Mouse (Mus musculus) G1E (cell line): ENCODE results near the gene Phlpp1. TPM values are rescaled to one million over a fixed set of nuclear protein-coding genes. Genes with fewer than 3 reads are reported as not detected.

ENCODE experiments used
- ATAC-seq: 2 replicates; pipeline ENCODE4 v1.8.0; 2016; ENCODE audit warnings: mild to moderate bottlenecking; ENCODE audit not compliant: insufficient number of reproducible peaks, poor library complexity, low FRiP score, severe bottlenecking; ENCODE audit errors: extremely low read depth
- DNase-seq: peaks from one replicate; pipeline ENCODE4 v3.0.0; 2012; ENCODE audit warnings: low spot score
- H3K27me3 ChIP-seq: 2 replicates; pipeline ENCODE4 v1.6.1; 2012; ENCODE audit warnings: mild to moderate bottlenecking, low read length, inconsistent platforms; ENCODE audit not compliant: insufficient read depth
- H3K36me3 ChIP-seq: replicated peaks from 2 replicates; pipeline ENCODE3; 2012; ENCODE audit warnings: mild to moderate bottlenecking, inconsistent platforms
- H3K4me1 ChIP-seq: 2 replicates; pipeline ENCODE4 v1.6.1; 2012; ENCODE audit warnings: low read depth, low read length, inconsistent platforms, mixed read lengths; ENCODE audit not compliant: insufficient read depth
- H3K4me3 ChIP-seq: 2 replicates; pipeline ENCODE4 v1.5.1; 2012; ENCODE audit warnings: low read depth, mild to moderate bottlenecking, inconsistent platforms, low read length, moderate library complexity, mixed read lengths
- H3K9me3 ChIP-seq: replicated peaks from 2 replicates; pipeline ENCODE4 v1.6.1; 2012; ENCODE audit warnings: inconsistent platforms
- CTCF ChIP-seq: IDR thresholded peaks from 2 replicates; pipeline ENCODE4 v1.5.1; 2012; ENCODE audit warnings: low read depth, low read length, inconsistent platforms, mixed read lengths
- GATA1 ChIP-seq: IDR thresholded peaks from 2 replicates; pipeline ENCODE4 v1.6.1; 2012; ENCODE audit warnings: borderline replicate concordance, low read length, inconsistent platforms, mixed read lengths
- GATA2 ChIP-seq: IDR thresholded peaks from 2 replicates; pipeline ENCODE4 v1.6.1; 2012; ENCODE audit warnings: low read depth, low read length, inconsistent platforms, borderline replicate concordance
- POLR2AphosphoS5 ChIP-seq: IDR thresholded peaks from 2 replicates; pipeline ENCODE4 v1.6.1; 2012; ENCODE audit warnings: low read depth, low read length, inconsistent platforms; ENCODE audit not compliant: insufficient replicate concordance
- TAL1 ChIP-seq: conservative IDR thresholded peaks from 2 replicates; pipeline ENCODE4 v1.6.1; 2012; ENCODE audit warnings: low read depth, low read length, inconsistent platforms, mixed read lengths
- polyA plus RNA-seq: library from polyadenylated mRNA; stranded (reverse); fragments of >175 nt; gene quantifications from 2 replicates; pipeline ENCODE4 v1.2.3, GENCODE M21; 2012
- total RNA-seq, 2 experiments: library from RNA; stranded (forward) in 1 of 2; stranded (reverse) in 1 of 2; fragments of 200-1000 nt in 1 of 2; fragments of >200 nt in 1 of 2; fragmentation: Nextera tagmentation in 1 of 2; gene quantifications; 2 replicates each; pipeline ENCODE4 v1.2.3; 2014 to 2017

Phlpp1 gene
- total and polyA plus RNA-seq, 3 experiments = 6.6 to 25.3 (median 9.2) TPM

GRCm38 (mm10) chr1:106210461-106210860 is 38.9 kb downstream of the Phlpp1 start:
- DNase-seq (no peak), ATAC-seq (no peak)
- Histone ChIP-seq H3K9me3 (no peaks in the 10 kb centered on the region), H3K36me3 (peaks cover 2% of the 10 kb centered on the region), H3K27me3 (no peaks in the 10 kb centered on the region), H3K4me3 (no peak overlapping the region), H3K4me1 (no peaks in the 10 kb centered on the region)
- TF ChIP-seq GATA2 (no peak), POLR2AphosphoS5 (no peak), CTCF (no peak), GATA1 (no peak), TAL1 (no peak)

GRCm38 (mm10) chr1:106211146-106211545 is 39.6 kb downstream of the Phlpp1 start:
- no peaks in the 10 kb centered on the region for H3K4me1 ChIP-seq
- no peaks in the 10 kb centered on the region for H3K9me3 ChIP-seq
- ATAC-seq = no peak
- no peaks in the 10 kb centered on the region for H3K27me3 ChIP-seq
- H3K4me3 ChIP-seq = no peak overlapping the region
- no peak for DNase-seq
- no peak for TF ChIP-seq POLR2AphosphoS5
- TF ChIP-seq GATA2 = no peak
- TF ChIP-seq TAL1 = no peak
- no peak for TF ChIP-seq CTCF
- TF ChIP-seq GATA1 = no peak
- H3K36me3 ChIP-seq = peaks cover 2% of the 10 kb centered on the region

GRCm38 (mm10) chr1:106220431-106220830 is 48.9 kb downstream of the Phlpp1 start:
- H3K27me3 ChIP-seq = no peaks in the 10 kb centered on the region
- no peaks in the 10 kb centered on the region for H3K4me1 ChIP-seq
- ATAC-seq (no peak), DNase-seq (no peak)
- H3K36me3 ChIP-seq = no peaks in the 10 kb centered on the region
- no peak for TF ChIP-seq POLR2AphosphoS5
- no peak for TF ChIP-seq CTCF
- no peak for TF ChIP-seq GATA2
- no peak for TF ChIP-seq TAL1
- no peak for TF ChIP-seq GATA1
- H3K4me3 ChIP-seq = no peak overlapping the region
- no peaks in the 10 kb centered on the region for H3K9me3 ChIP-seq

GRCm38 (mm10) chr1:106221371-106221770 is 49.8 kb downstream of the Phlpp1 start:
- Histone ChIP-seq H3K4me3 (no peak overlapping the region), H3K9me3 (no peaks in the 10 kb centered on the region), H3K27me3 (no peaks in the 10 kb centered on the region), H3K36me3 (no peaks in the 10 kb centered on the region), H3K4me1 (no peaks in the 10 kb centered on the region)
- ATAC-seq (no peak), DNase-seq (no peak)
- TF ChIP-seq CTCF = no peak
- TF ChIP-seq GATA1 = no peak
- TF ChIP-seq TAL1 = no peak
- no peak for TF ChIP-seq POLR2AphosphoS5
- no peak for TF ChIP-seq GATA2

DNA sequence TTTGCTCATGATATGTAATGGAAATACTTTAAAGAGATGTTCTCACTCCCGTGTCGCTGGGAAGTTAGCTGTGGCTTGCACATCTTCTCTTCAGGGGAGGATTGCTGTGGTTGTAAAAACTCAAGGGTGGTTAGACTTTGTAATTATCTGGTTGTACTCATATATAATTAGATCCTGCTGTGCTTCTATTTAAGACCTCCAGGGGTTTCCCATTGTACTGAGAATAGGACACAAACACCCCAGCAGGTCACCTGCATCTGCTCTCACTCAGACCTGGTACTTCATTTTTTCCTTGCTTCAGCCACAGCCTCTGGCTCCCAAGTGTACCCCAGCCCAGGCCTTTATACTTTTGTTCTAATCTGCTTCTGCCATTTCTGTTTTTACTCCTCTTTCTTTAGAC is 50.4 kb downstream of the Phlpp1 start:
- Histone ChIP-seq H3K4me3 (no peak overlapping the region), H3K4me1 (no peaks in the 10 kb centered on the region), H3K9me3 (no peaks in the 10 kb centered on the region), H3K36me3 (no peaks in the 10 kb centered on the region), H3K27me3 (no peaks in the 10 kb centered on the region)
- DNase-seq (no peak), ATAC-seq (no peak)
- TF ChIP-seq TAL1 = no peak
- TF ChIP-seq POLR2AphosphoS5 = no peak
- no peak for TF ChIP-seq GATA1
- TF ChIP-seq CTCF = no peak
- no peak for TF ChIP-seq GATA2

DNA sequence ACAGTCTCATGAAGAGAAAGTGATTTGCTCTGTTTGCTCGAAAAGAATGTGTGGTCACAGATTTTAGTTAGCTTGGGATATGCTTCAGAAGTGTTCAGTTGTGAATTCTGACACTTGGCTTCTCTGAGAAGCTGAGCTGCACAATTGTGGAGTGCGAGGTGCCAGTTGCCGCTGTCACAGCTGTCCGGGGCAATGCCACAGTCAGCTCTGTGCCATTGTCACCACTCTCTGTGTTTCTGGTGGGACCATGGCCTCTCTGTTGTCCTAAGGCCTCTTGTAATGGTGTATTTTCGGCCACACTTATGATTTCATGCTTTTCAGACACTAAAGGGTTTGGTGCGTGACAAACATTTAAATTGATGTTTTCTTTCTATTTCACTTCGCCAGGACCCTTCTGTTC is 55.1 kb downstream of the Phlpp1 start:
- Histone ChIP-seq H3K4me3 (no peak overlapping the region), H3K4me1 (no peaks in the 10 kb centered on the region), H3K27me3 (no peaks in the 10 kb centered on the region), H3K36me3 (no peaks in the 10 kb centered on the region), H3K9me3 (no peaks in the 10 kb centered on the region)
- DNase-seq (no peak), ATAC-seq (no peak)
- TF ChIP-seq TAL1 (no peak), POLR2AphosphoS5 (no peak), CTCF (no peak), GATA1 (no peak), GATA2 (no peak)

GRCm38 (mm10) chr1:106230313-106230712 is 58.8 kb downstream of the Phlpp1 start:
- H3K4me3 ChIP-seq = no peak overlapping the region
- DNase-seq (no peak), ATAC-seq (no peak)
- H3K36me3 ChIP-seq = no peaks in the 10 kb centered on the region
- no peaks in the 10 kb centered on the region for H3K4me1 ChIP-seq
- H3K27me3 ChIP-seq = no peaks in the 10 kb centered on the region
- no peaks in the 10 kb centered on the region for H3K9me3 ChIP-seq
- TF ChIP-seq POLR2AphosphoS5 = no peak
- TF ChIP-seq GATA1 = no peak
- TF ChIP-seq GATA2 = no peak
- no peak for TF ChIP-seq CTCF
- no peak for TF ChIP-seq TAL1
